Mouse (Mus musculus) spleen, postnatal 14 days (tissue): ENCODE results near the gene Foxm1.

Experiments used
- DNase-seq, 2 experiments: peaks; one replicate each; pipeline ENCODE4 v3.0.0; 2021 to 2022; ENCODE audit warnings: low spot score in 2 of 2

The Foxm1 gene

GRCm38 (mm10) chr6:128424269-128425019 is 61.7 kb downstream of the Foxm1 start, which contains the start of gene Itfg2:
Itfg2 (minus strand) TSS chr6:128424931.
- peak; percentile 89 to 90 for DNase-seq

GRCm38 (mm10) chr6:128425046-128425445 is 62.3 kb downstream of the Foxm1 start:
- DNase-seq, result no peak
